Mouse (Mus musculus) MEL (cell line): ENCODE data around the gene Aph1b. TPM values are rescaled to one million over a fixed set of nuclear protein-coding genes. Genes with fewer than 3 reads are reported as not detected.
"Not testable (repeated sequence)": the region's sequence is repeated elsewhere in the genome, so short reads cannot be mapped to it uniquely, and the experiment has no call there.

ENCODE experiments used
- DNase-seq: peaks from one replicate; pipeline ENCODE4 v3.0.0; 2011; ENCODE audit warnings: low read depth, low spot score
- H3K27ac ChIP-seq: 2 replicates; pipeline ENCODE4 v1.5.1; 2012; ENCODE audit warnings: low read depth, mild to moderate bottlenecking, control low read depth, low read length, moderate library complexity; ENCODE audit not compliant: control insufficient read depth
- H3K27me3 ChIP-seq, 2 experiments: fragments of 150-350 bp in 1 of 2; sonication (generic) in 1 of 2; 2 replicates each; pipeline ENCODE4 v1.6.1; 2012; ENCODE audit warnings: low read length in 2 of 2, mild to moderate bottlenecking in 2 of 2, improper control_type of control experiment in 1 of 2, moderate library complexity in 1 of 2; ENCODE audit not compliant: insufficient read depth in 2 of 2, control insufficient read depth in 1 of 2
- H3K36me3 ChIP-seq, 2 experiments: 2 replicates each; pipeline ENCODE4 v1.6.1; 2012 to 2014; ENCODE audit warnings: low read length in 2 of 2, improper control_type of control experiment in 1 of 2, inconsistent platforms in 1 of 2, mild to moderate bottlenecking in 1 of 2; ENCODE audit not compliant: insufficient read depth in 2 of 2, control insufficient read depth in 1 of 2
- H3K4me1 ChIP-seq, 2 experiments: fragments of 150-350 bp in 1 of 2; sonication (generic) in 1 of 2; 2 replicates each; pipeline ENCODE4 v1.6.1; 2012; ENCODE audit warnings: low read length in 2 of 2, improper control_type of control experiment in 1 of 2, mild to moderate bottlenecking in 1 of 2; ENCODE audit not compliant: insufficient read depth in 2 of 2, control insufficient read depth in 1 of 2
- H3K4me3 ChIP-seq, 2 experiments: fragments of 150-350 bp in 1 of 2; sonication (generic) in 1 of 2; 2 replicates each; pipeline ENCODE4 v1.5.1; 2012; ENCODE audit warnings: low read depth in 2 of 2, low read length in 2 of 2, mild to moderate bottlenecking in 2 of 2, moderate library complexity in 2 of 2, control low read depth in 1 of 2, improper control_type of control experiment in 1 of 2; ENCODE audit not compliant: control insufficient read depth in 1 of 2, insufficient read depth in 1 of 2
- H3K79me2 ChIP-seq: 2 replicates; pipeline ENCODE4 v1.6.1; 2012; ENCODE audit warnings: mild to moderate bottlenecking, low read length, moderate library complexity; ENCODE audit not compliant: control insufficient read depth, poor library complexity, insufficient read depth
- H3K9ac ChIP-seq: 2 replicates; pipeline ENCODE4 v1.6.1; 2012; ENCODE audit warnings: low read depth, mild to moderate bottlenecking, control low read depth, low read length, moderate library complexity; ENCODE audit not compliant: control insufficient read depth, poor library complexity, severe bottlenecking
- H3K9me3 ChIP-seq: fragments of 150-350 bp; sonication (generic); replicated peaks from 2 replicates; pipeline ENCODE4 v1.6.1; 2012; ENCODE audit warnings: mild to moderate bottlenecking, low read length, improper control_type of control experiment, moderate library complexity; ENCODE audit not compliant: insufficient read depth
- BHLHE40 ChIP-seq: IDR thresholded peaks from 2 replicates; pipeline ENCODE4 v1.6.1; 2012; ENCODE audit warnings: low read depth, mild to moderate bottlenecking, inconsistent platforms, low read length, improper control_type of control experiment, borderline replicate concordance
- CHD1 ChIP-seq: IDR thresholded peaks from 2 replicates; pipeline ENCODE4 v1.6.1; 2012; ENCODE audit warnings: low read depth, mild to moderate bottlenecking, inconsistent platforms, low read length, improper control_type of control experiment
- CHD2 ChIP-seq: IDR thresholded peaks from 2 replicates; pipeline ENCODE4 v1.6.1; 2011; ENCODE audit warnings: low read length, improper control_type of control experiment
- EP300 ChIP-seq, 2 experiments: IDR thresholded peaks; 2 replicates each; pipeline ENCODE4 v1.6.1; 2011; ENCODE audit warnings: improper control_type of control experiment in 2 of 2, low read length in 2 of 2, low read depth in 1 of 2, mild to moderate bottlenecking in 1 of 2
- ETS1 ChIP-seq: IDR thresholded peaks from 2 replicates; pipeline ENCODE4 v1.6.1; 2012; ENCODE audit warnings: low read depth, mild to moderate bottlenecking, inconsistent platforms, low read length, improper control_type of control experiment, moderate library complexity
- GABPA ChIP-seq: IDR thresholded peaks from 2 replicates; pipeline ENCODE4 v1.6.1; 2012; ENCODE audit warnings: low read depth, mild to moderate bottlenecking, inconsistent platforms, low read length, improper control_type of control experiment, moderate library complexity
- HCFC1 ChIP-seq: IDR thresholded peaks from 2 replicates; pipeline ENCODE4 v1.6.1; 2012; ENCODE audit warnings: low read depth, mild to moderate bottlenecking, inconsistent platforms, low read length, improper control_type of control experiment, moderate library complexity
- MAZ ChIP-seq: IDR thresholded peaks from 2 replicates; pipeline ENCODE4 v1.6.1; 2012; ENCODE audit warnings: low read depth, mild to moderate bottlenecking, inconsistent platforms, low read length, improper control_type of control experiment
- MYB ChIP-seq: IDR thresholded peaks from 2 replicates; pipeline ENCODE4 v1.6.1; 2011; ENCODE audit warnings: mild to moderate bottlenecking, low read depth, low read length, improper control_type of control experiment
- MYC ChIP-seq: IDR thresholded peaks from 2 replicates; pipeline ENCODE4 v1.6.1; 2011; ENCODE audit warnings: low read depth, mild to moderate bottlenecking, low read length, improper control_type of control experiment, moderate library complexity
- NELFE ChIP-seq: IDR thresholded peaks from 2 replicates; pipeline ENCODE4 v1.6.1; 2011; ENCODE audit warnings: low read depth, low read length, improper control_type of control experiment
- POLR2AphosphoS5 ChIP-seq: IDR thresholded peaks from 2 replicates; pipeline ENCODE4 v1.6.1; 2012; ENCODE audit warnings: low read depth, borderline replicate concordance, mild to moderate bottlenecking, inconsistent platforms, low read length, moderate library complexity, mixed read lengths
- RCOR1 ChIP-seq: IDR thresholded peaks from 2 replicates; pipeline ENCODE4 v1.6.1; 2012; ENCODE audit warnings: low read depth, mild to moderate bottlenecking, inconsistent platforms, low read length, improper control_type of control experiment
- TBP ChIP-seq: IDR thresholded peaks from 2 replicates; pipeline ENCODE4 v1.8.0; 2011; ENCODE audit warnings: low read depth, low read length, improper control_type of control experiment
- ZKSCAN1 ChIP-seq: IDR thresholded peaks from 2 replicates; pipeline ENCODE4 v1.6.1; 2012; ENCODE audit warnings: low read depth, mild to moderate bottlenecking, inconsistent platforms, low read length, improper control_type of control experiment, moderate library complexity
- ZNF384 ChIP-seq: IDR thresholded peaks from 2 replicates; pipeline ENCODE4 v1.6.1; 2012; ENCODE audit warnings: low read depth, mild to moderate bottlenecking, inconsistent platforms, low read length, improper control_type of control experiment
- polyA plus RNA-seq, 2 experiments: library from polyadenylated mRNA; stranded (reverse) in 1 of 2; unstranded in 1 of 2; fragments of >175 nt in 1 of 2; fragments of >200 nt in 1 of 2; gene quantifications; 2 replicates each; pipeline versions ENCODE4 v1.2.1 to v1.2.4; 2012; ENCODE audit warnings: low replicate concordance in 2 of 2, low read depth in 1 of 2; ENCODE audit not compliant: insufficient read length in 2 of 2, insufficient read depth in 1 of 2, missing spikeins in 1 of 2
- total RNA-seq: library from RNA; depleted of rRNA; stranded (reverse); fragments of 300-350 nt; gene quantifications from 2 replicates; pipeline ENCODE4 v1.2.3, GENCODE M21; 2012

Aph1b gene
- total and polyA plus RNA-seq, 3 experiments: 0.04 to 0.93 TPM; not detected in 1

DNA sequence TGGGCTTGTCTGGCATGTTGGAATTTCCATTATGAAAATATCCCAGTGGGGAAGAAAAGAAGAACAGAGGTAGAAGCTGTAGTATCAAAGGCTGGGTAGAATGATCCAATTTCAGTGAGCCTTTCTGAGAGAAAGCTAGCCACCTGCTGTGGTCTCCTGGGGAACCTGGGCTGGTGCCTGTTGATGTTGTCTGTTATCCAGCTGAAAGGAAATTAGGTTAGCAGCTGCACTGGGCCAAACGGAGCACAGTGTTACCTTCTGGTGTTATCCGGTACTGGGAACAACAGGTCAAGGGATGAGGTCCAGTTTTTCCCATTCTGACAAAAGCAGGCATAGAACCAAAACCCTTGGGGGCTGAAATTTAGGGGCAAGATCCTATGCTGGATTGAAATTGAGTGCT is 18.1 kb upstream of the Aph1b start:
- Histone ChIP-seq H3K27ac (no peak overlapping the region), H3K27me3 (peaks cover 4 to 34% of the 10 kb centered on the region in 2 experiments), H3K9me3 (no peaks in the 10 kb centered on the region), H3K4me3 (no peak overlapping the region), H3K79me2 (no peaks in the 10 kb centered on the region), H3K4me1 (no peaks in the 10 kb centered on the region), H3K36me3 (no peaks in the 10 kb centered on the region), H3K9ac (no peak overlapping the region)
- no peak for DNase-seq
- TF ChIP-seq RCOR1: no peak
- no peak for TF ChIP-seq HCFC1
- TF ChIP-seq ZNF384: no peak
- no peak for TF ChIP-seq ETS1
- TF ChIP-seq NELFE: no peak
- no peak for TF ChIP-seq GABPA
- TF ChIP-seq ZKSCAN1: no peak

DNA sequence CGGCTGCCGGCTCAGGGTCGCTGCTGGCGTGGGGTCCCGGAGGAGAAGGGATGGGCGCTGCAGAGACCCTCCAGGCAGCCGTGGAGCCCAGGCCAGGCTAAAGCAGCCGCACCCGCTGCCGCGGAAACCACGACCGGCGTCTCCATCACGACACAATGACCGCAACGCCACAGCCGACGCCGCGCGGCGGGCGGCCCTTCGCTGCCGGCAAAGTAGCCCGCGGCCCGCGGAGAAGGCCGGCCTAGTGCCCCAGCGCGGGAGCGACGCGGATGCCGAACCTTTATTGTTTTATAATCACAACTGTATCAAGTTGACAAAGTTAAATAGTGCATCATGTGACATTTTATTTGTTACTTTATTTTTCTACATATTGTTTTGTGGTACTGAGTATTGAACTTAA is 10.7 kb upstream of the Aph1b start:
- H3K27me3 ChIP-seq, H3K27ac ChIP-seq, H3K4me3 ChIP-seq, H3K79me2 ChIP-seq, H3K9ac ChIP-seq, H3K4me1 ChIP-seq, DNase-seq, H3K36me3 ChIP-seq, H3K9me3 ChIP-seq: not testable (repeated sequence)

DNA sequence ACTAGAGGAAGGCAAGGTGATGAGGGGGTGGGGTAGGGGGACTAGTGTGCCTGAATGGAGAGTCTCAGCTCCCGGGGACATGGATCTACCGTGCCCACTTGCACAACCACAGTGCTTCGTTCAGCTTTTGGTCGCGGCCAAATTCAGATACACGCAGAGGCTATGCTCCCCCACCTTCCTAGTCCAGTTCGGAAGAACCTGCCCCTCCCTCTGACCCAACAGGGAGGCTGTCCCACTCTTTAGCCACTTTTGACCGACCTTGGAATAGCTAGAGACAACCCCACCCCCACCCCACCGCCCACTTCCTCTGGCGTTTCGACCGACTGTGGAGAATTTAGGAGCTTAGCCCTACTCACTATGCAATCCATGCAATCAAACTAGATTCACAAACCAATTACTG is 6.7 kb upstream of the Aph1b start:
- DNase-seq: no peak
- H3K4me3 ChIP-seq: no peak overlapping the region
- TF ChIP-seq BHLHE40 (no peak), MAZ (no peak)
- no peaks in the 10 kb centered on the region for H3K9me3 ChIP-seq
- no peaks in the 10 kb centered on the region for H3K4me1 ChIP-seq
- H3K27ac ChIP-seq: no peak overlapping the region
- H3K9ac ChIP-seq: no peak overlapping the region
- peaks cover 7 to 11% of the 10 kb centered on the region in 2 experiments for H3K27me3 ChIP-seq
- H3K36me3 ChIP-seq: no peaks in the 10 kb centered on the region
- no peaks in the 10 kb centered on the region for H3K79me2 ChIP-seq

DNA sequence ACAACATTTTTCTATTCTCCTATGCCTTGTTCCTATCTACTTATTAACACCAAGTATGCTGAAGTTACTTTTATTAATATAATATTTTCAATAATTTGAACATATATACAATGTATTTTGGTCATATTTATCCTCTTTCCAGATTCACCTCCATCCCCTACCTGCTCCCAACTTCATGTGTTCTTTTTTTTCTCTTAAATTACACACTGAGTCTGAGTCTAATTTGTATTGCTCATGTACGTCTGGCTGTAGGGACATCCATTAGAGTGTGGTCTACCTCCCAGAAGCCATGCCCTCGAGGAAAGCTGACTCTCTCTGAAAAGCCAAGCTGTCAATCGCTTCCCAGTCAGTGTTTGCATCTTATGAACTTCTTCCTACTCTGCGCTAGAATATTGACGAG is 1.4 kb upstream of the Aph1b start, which contains the start of gene Gm10647:
TSS of gene Gm10647 (plus strand) at position 301 of the 400 bp plus-strand sequence.
- no peak for TF ChIP-seq MYC
- TF ChIP-seq ETS1: no peak
- TF ChIP-seq EP300 (IDR thresholded peaks at IDR 0.05; ENCODE audit: low read depth in 1 of 2, low read length in 2 of 2): no peak
- no peak for TF ChIP-seq POLR2AphosphoS5
- no peak for TF ChIP-seq CHD2
- no peak for TF ChIP-seq TBP
- no peak for TF ChIP-seq ZNF384
- TF ChIP-seq MYB: no peak
- TF ChIP-seq CHD1: no peak
- TF ChIP-seq, all 39 proteins: peak for 0
- H3K9ac ChIP-seq: no peak within 1 kb of the TSS; the same call in 1 of the 2 replicates
- H3K4me3 ChIP-seq: peak within 1 kb of the TSS; percentile 46 to 88
- no peak within 1 kb of the TSS for H3K27ac ChIP-seq
- H3K9me3 ChIP-seq: no peaks in the 10 kb centered on the region
- DNase-seq: no peak
- no peaks in the 10 kb centered on the region; the same call in 1 of the 2 replicates for H3K79me2 ChIP-seq
- peaks cover 8 to 26% of the 10 kb centered on the region in 2 experiments for H3K27me3 ChIP-seq
- H3K4me1 ChIP-seq: peaks cover 0 to 5% of the 10 kb centered on the region in 2 experiments; a peak in 1 of 4 replicates
- peaks cover 0 to 8% of the 10 kb centered on the region in 2 experiments; a peak in 2 of 4 replicates for H3K36me3 ChIP-seq
